Mouse (Mus musculus) layer of hippocampus, adult 2 months (tissue): ENCODE results near the gene Zyg11b. TPM values are rescaled to one million over a fixed set of nuclear protein-coding genes. Genes with fewer than 3 reads are reported as not detected.

Experiments used
- DNase-seq, 2 experiments: peaks; one replicate each; pipeline ENCODE4 v3.0.0; 2022; ENCODE audit warnings: low spot score in 2 of 2
- H3K27ac ChIP-seq: fragments of 200-600 bp; 2 replicates; pipeline ENCODE4 v1.8.1; 2022
- H3K4me3 ChIP-seq: fragments of 200-600 bp; 2 replicates; pipeline ENCODE4 v1.8.1; 2022; ENCODE audit warnings: mild to moderate bottlenecking
- CTCF ChIP-seq: fragments of 200-600 bp; conservative IDR thresholded peaks from 2 replicates; pipeline ENCODE4 v1.8.1; 2022; ENCODE audit warnings: antibody characterized with exemption, mild to moderate bottlenecking, moderate library complexity
- total RNA-seq, 2 experiments: library from RNA; stranded (reverse); gene quantifications; 2 replicates each; pipeline ENCODE4 v1.2.3; 2021

Zyg11b gene
- total RNA-seq, 2 experiments from 2014 or later = 96.1 to 99.5 TPM

GRCm38 (mm10) chr4:108213023-108213422 lies 87.9 kb downstream of the Zyg11b start:
- no peak overlapping the region for H3K27ac ChIP-seq
- no peak for DNase-seq
- TF ChIP-seq CTCF = no peak
- H3K4me3 ChIP-seq = no peak overlapping the region

GRCm38 (mm10) chr4:108204629-108205028 lies 96.3 kb downstream of the Zyg11b start:
- no peak for DNase-seq
- H3K27ac ChIP-seq = no peak overlapping the region
- H3K4me3 ChIP-seq = no peak overlapping the region
- no peak for TF ChIP-seq CTCF

GRCm38 (mm10) chr4:108199236-108199635 lies 101.7 kb downstream of the Zyg11b start:
- no peak overlapping the region for H3K27ac ChIP-seq
- H3K4me3 ChIP-seq = no peak overlapping the region
- no peak for DNase-seq
- TF ChIP-seq CTCF = no peak

GRCm38 (mm10) chr4:108196277-108196855 lies 104.5 kb downstream of the Zyg11b start:
- Histone ChIP-seq H3K27ac (no peak overlapping the region), H3K4me3 (no peak overlapping the region)
- no peak for TF ChIP-seq CTCF
- DNase-seq = no peak

- no peak overlapping the region for H3K27ac ChIP-seq
- no peak overlapping the region for H3K4me3 ChIP-seq
- no peak for TF ChIP-seq CTCF
- no peak for DNase-seq
Observed at GRCm38 (mm10) chr4:108192821-108193323, 108.0 kb downstream of the Zyg11b start.

GRCm38 (mm10) chr4:108182278-108182677 lies 118.6 kb downstream of the Zyg11b start:
- Histone ChIP-seq H3K27ac (no peak overlapping the region), H3K4me3 (no peak overlapping the region)
- TF ChIP-seq CTCF = no peak
- DNase-seq = no peak

Other genes with a start within 250 kb of the Zyg11b start
- 10 to 100 TPM; 10.2 to 10.4 TPM for gene Podn, start 204.7 kb downstream of the Zyg11b start, total RNA-seq
- 10 to 100 TPM; 91.8 to 96.0 TPM for gene Scp2, start 156.1 kb downstream of the Zyg11b start, total RNA-seq
- gene Echdc2, start 135.7 kb downstream of the Zyg11b start, total RNA-seq = 10 to 100 TPM; 20.2 to 21.1 TPM
- gene Zyg11a, start 83.0 kb downstream of the Zyg11b start, total RNA-seq = not detected
- 10 to 100 TPM; 28.8 to 31.6 TPM for gene Coa7, start 27.0 kb upstream of the Zyg11b start, total RNA-seq
- gene Shisal2a, start 82.3 kb upstream of the Zyg11b start, total RNA-seq = not detected
- 1 to 10 TPM; 4.8 to 5.1 TPM for gene Gpx7, start 105.9 kb upstream of the Zyg11b start, total RNA-seq
- gene Tut4, start 158.3 kb upstream of the Zyg11b start, total RNA-seq = 10 to 100 TPM; 37.7 to 44.4 TPM